Mouse (Mus musculus) midbrain, embryonic 13.5 days (tissue): ENCODE results near the gene Nuak2. TPM values are rescaled to one million over a fixed set of nuclear protein-coding genes. Genes with fewer than 3 reads are reported as not detected.

ENCODE experiments used
- ATAC-seq: fragments of 200-750 bp; cut with Nextera tagmentation; 2 replicates; pipeline ENCODE4 v1.8.0; 2017; ENCODE audit warnings: mild to moderate bottlenecking, moderate TSS enrichment, moderate library complexity
- H3K27ac ChIP-seq: fragments of 300-500 bp; sonication (generic); 2 replicates; pipeline ENCODE4 v1.5.1; 2015; ENCODE audit warnings: inconsistent platforms, mild to moderate bottlenecking, moderate library complexity
- H3K27me3 ChIP-seq: fragments of 300-500 bp; sonication (generic); 2 replicates; pipeline ENCODE4 v1.6.1; 2015; ENCODE audit warnings: mild to moderate bottlenecking, inconsistent platforms
- H3K36me3 ChIP-seq: fragments of 300-500 bp; sonication (generic); 2 replicates; pipeline ENCODE4 v1.6.1; 2015; ENCODE audit warnings: mild to moderate bottlenecking, inconsistent platforms
- H3K4me1 ChIP-seq: fragments of 300-500 bp; sonication (generic); replicated peaks from 2 replicates; pipeline ENCODE4 v1.6.1; 2015; ENCODE audit warnings: inconsistent platforms
- H3K4me2 ChIP-seq: fragments of 300-500 bp; sonication (generic); replicated peaks from 2 replicates; pipeline ENCODE4 v1.6.1; 2015; ENCODE audit warnings: moderate library complexity, mild to moderate bottlenecking, inconsistent platforms
- H3K4me3 ChIP-seq: fragments of 300-500 bp; sonication (generic); replicated peaks from 2 replicates; pipeline ENCODE4 v1.5.1; 2015; ENCODE audit warnings: mild to moderate bottlenecking, inconsistent platforms
- H3K9ac ChIP-seq: fragments of 300-500 bp; sonication (generic); replicated peaks from 2 replicates; pipeline ENCODE4 v1.6.1; 2015; ENCODE audit warnings: mild to moderate bottlenecking, inconsistent platforms
- H3K9me3 ChIP-seq: fragments of 300-500 bp; sonication (generic); 2 replicates; pipeline ENCODE4 v1.6.1; 2016; ENCODE audit warnings: mild to moderate bottlenecking, inconsistent platforms
- WGBS: fragments of 180-500 bp; shearing (Covaris S2); methylation state at CpG from one replicate; pipeline ENCODE4 v1.1.7; 2015; 5-methylcytosine and 5-hydroxymethylcytosine counted together
- polyA plus RNA-seq: library from polyadenylated mRNA; unstranded; fragments of >200 nt; fragmentation: Nextera tagmentation; extraction: Ambion mirVana; gene quantifications from 2 replicates; pipeline ENCODE4 v1.2.1, GENCODE M21; 2015

The Nuak2 gene
- polyA plus RNA-seq, 1 experiment from 2014 or later: 56.3 TPM

DNA sequence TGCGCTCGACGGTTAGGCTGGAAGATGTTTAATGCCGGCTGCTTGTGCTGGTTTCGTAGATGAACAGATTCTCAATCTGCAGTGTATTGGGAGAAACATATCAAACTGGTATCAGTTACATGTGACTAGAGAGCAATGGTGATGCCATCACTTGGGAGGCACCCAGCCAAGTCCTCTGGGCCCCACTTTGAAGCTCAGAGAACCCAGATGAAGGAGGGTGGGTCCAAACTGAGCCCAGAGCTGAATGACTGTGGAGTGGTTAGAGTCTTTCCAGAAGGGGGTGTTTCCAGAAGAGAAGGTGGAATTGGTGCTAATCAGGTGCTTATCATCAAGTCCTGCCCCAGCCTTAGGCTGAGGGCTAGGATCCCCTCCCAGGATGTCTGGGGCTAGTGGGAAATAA, 14.7 kb upstream of the Nuak2 start:
- no peak for ATAC-seq
- Histone ChIP-seq H3K27me3 (peaks cover 11% of the 10 kb centered on the region; the same call in 1 of the 2 replicates), H3K36me3 (no peaks in the 10 kb centered on the region), H3K4me2 (peak overlapping the region; percentile 98), H3K4me1 (peaks cover 66% of the 10 kb centered on the region), H3K9me3 (no peaks in the 10 kb centered on the region), H3K27ac (no peak overlapping the region), H3K9ac (no peak overlapping the region), H3K4me3 (no peak overlapping the region)
- WGBS: 88% methylated on average over 5 of the region's 5 CpGs

DNA sequence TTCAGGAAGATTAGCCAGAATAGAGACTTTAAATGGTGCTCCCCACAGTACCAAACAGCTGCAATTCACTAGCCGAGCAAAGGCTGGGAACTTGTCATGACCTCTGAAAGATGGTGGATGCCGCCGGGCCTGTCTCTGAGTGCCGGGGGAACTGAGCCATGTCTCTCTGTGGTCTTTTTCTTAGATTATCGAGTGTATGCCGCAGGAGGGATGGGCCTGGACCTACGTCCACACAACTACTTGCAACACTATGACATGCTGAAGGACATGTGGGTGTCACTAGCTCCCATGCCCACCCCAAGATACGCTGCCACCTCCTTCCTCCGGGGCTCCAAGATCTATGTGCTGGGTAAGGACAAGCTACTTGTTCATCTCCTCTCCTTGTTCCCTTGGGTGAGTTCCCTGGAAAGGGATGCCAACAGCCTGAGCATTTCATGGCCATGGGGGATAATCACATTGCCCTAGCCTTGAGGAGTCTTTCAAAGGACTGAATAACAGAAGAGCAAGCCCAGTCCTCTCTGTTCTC, 13.5 kb upstream of the Nuak2 start:
- Histone ChIP-seq H3K4me3 (no peak overlapping the region), H3K4me2 (peak overlapping the region; percentile 98; the same call in 1 of the 2 replicates), H3K9ac (no peak overlapping the region), H3K27ac (no peak overlapping the region), H3K9me3 (no peaks in the 10 kb centered on the region), H3K36me3 (no peaks in the 10 kb centered on the region), H3K4me1 (peaks cover 60% of the 10 kb centered on the region), H3K27me3 (peaks cover 13% of the 10 kb centered on the region; the same call in 1 of the 2 replicates)
- 90% methylated on average over 9 of the region's 9 CpGs for WGBS
- ATAC-seq: no peak

DNA sequence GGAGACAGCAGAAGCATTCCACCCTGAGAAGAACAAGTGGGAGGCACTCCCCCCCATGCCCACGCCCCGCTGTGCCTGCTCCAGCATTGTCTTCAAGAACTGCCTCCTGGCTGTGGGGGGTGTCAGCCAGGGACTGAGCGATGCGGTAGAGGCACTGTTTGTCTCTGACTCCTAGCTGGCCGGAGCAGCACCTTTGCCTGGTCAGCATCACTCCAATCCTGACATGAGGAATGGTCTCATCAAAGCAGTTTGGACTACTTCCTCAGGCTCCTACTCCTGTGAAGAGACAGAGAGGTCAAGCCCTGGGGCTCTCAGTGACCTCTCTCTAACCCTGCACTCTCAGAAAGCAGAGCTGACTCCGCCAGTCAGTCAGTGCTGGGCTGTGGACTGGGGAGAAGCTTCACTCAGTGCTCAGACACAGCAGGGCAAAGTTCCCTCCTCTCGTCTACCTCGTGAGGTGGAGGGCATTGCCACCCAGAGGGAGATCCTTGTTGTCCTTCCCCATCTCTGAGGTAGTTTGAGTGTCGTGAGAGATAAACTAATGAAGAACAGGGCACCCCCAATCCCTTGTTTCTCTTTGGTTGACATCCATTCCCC, 11.2 kb upstream of the Nuak2 start:
- no peak overlapping the region for H3K4me3 ChIP-seq
- no peak overlapping the region for H3K27ac ChIP-seq
- H3K4me2 ChIP-seq: no peak overlapping the region
- WGBS: 52% methylated on average over 9 of the region's 9 CpGs
- peaks cover 11% of the 10 kb centered on the region; the same call in 1 of the 2 replicates for H3K27me3 ChIP-seq
- ATAC-seq: no peak
- H3K36me3 ChIP-seq: no peaks in the 10 kb centered on the region
- peaks cover 39% of the 10 kb centered on the region for H3K4me1 ChIP-seq
- H3K9ac ChIP-seq: no peak overlapping the region
- H3K9me3 ChIP-seq: no peaks in the 10 kb centered on the region

DNA sequence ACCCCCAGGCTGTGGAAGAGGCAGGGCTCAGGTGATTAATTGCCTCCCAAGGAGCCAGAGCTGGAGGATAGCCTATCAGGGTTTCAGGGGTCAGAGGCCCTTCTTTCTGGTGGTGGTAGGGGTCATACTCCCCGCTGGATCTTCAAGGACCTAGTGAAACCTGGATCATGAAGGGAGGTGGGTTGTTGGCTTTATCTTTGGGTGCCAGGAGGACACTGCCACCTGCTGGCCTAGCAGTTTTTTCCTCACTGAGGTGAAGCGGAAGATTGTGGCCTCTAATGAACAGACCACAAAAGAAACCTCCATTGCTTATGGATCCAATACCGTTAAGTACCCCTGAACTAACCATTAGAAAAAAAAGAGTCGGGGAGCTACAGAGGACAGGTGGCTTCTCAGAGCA, 9.8 kb upstream of the Nuak2 start:
- H3K9ac ChIP-seq: no peak overlapping the region
- H3K4me1 ChIP-seq: peaks cover 27% of the 10 kb centered on the region
- no peak overlapping the region for H3K4me3 ChIP-seq

GRCm38 (mm10) chr1:132306808-132307207, 9.1 kb upstream of the Nuak2 start:
- WGBS: 23% methylated on average over 4 of the region's 4 CpGs
- ATAC-seq: no peak; the same call in 1 of the 2 replicates
- Histone ChIP-seq H3K4me3 (no peak overlapping the region), H3K36me3 (no peaks in the 10 kb centered on the region), H3K9ac (no peak overlapping the region), H3K27me3 (peaks cover 8% of the 10 kb centered on the region; the same call in 1 of the 2 replicates), H3K4me1 (peaks cover 21% of the 10 kb centered on the region), H3K4me2 (no peak overlapping the region), H3K27ac (no peak overlapping the region), H3K9me3 (no peaks in the 10 kb centered on the region)

More for the DNA sequence above, 9.8 kb upstream of the Nuak2 start:
- no peak overlapping the region for H3K4me2 ChIP-seq
- 42% methylated on average over 4 of the region's 4 CpGs for WGBS
- no peak; the same call in 1 of the 2 replicates for ATAC-seq
- no peak overlapping the region for H3K27ac ChIP-seq
- H3K27me3 ChIP-seq: peaks cover 10% of the 10 kb centered on the region; the same call in 1 of the 2 replicates
- no peaks in the 10 kb centered on the region for H3K36me3 ChIP-seq
- H3K9me3 ChIP-seq: no peaks in the 10 kb centered on the region

DNA sequence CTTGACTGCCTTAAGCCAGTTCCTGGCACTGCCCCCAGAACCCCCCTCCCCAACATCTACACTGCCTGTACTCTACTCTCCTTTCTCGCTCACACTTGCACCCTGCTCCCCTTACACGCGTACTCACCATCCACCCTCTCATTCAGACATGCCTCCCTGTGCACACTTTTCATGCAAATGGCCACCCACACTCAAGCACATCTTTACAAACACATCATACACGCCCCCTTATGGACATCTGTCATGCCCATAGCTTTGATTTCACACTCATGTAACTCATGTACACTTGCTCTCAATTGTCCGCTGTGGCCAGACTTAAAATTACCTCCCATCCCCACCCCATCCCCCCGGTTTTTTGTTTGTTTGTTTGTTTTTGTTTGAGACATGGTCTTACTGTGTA, 8.0 kb upstream of the Nuak2 start:
- 84% methylated on average over 6 of the region's 6 CpGs for whole genome bisulfite sequencing
- Histone ChIP-seq H3K4me2 (no peak overlapping the region), H3K9ac (no peak overlapping the region), H3K4me1 (peaks cover 10% of the 10 kb centered on the region), H3K4me3 (no peak overlapping the region), H3K27ac (no peak overlapping the region), H3K9me3 (no peaks in the 10 kb centered on the region), H3K27me3 (0 out of 2 replicates have a peak, but pooled peaks cover 8% of the 10 kb centered on the region), H3K36me3 (no peaks in the 10 kb centered on the region)
- ATAC-seq: no peak

GRCm38 (mm10) chr1:132308674-132309073, 7.3 kb upstream of the Nuak2 start:
- no peaks in the 10 kb centered on the region for H3K9me3 ChIP-seq
- ATAC-seq: no peak
- H3K27me3 ChIP-seq: 0 out of 2 replicates have a peak, but pooled peaks cover 8% of the 10 kb centered on the region
- WGBS: 91% methylated on average over 7 of the region's 7 CpGs
- H3K4me2 ChIP-seq: no peak overlapping the region
- no peak overlapping the region for H3K27ac ChIP-seq
- no peak overlapping the region for H3K9ac ChIP-seq
- H3K36me3 ChIP-seq: no peaks in the 10 kb centered on the region
- peaks cover 3% of the 10 kb centered on the region for H3K4me1 ChIP-seq
- no peak overlapping the region for H3K4me3 ChIP-seq

DNA sequence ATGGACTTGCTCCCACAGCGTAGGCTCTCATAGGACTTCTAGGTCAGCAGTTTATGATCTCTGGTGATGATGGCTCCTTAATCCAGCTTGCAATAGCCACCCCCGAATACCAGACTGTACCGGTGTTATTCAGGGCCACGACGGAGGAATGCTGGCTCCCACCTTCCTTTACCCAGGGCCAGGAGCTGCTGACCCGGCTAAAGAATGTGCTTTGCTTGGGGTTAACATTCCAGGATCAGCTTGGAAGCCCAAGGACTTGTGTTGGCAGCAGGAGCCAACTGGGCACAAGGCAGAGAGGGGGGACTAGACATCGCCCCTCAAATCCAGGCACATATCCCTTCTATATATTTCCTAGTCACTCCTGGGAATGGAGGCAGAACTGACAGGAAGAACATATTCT, 5.2 kb upstream of the Nuak2 start:
- WGBS: 66% methylated on average over 7 of the region's 7 CpGs
- Histone ChIP-seq H3K4me3 (no peak overlapping the region), H3K4me1 (peaks cover 5% of the 10 kb centered on the region), H3K36me3 (no peaks in the 10 kb centered on the region), H3K9ac (no peak overlapping the region), H3K9me3 (no peaks in the 10 kb centered on the region), H3K27me3 (peaks cover 11% of the 10 kb centered on the region; the same call in 1 of the 2 replicates), H3K4me2 (no peak overlapping the region), H3K27ac (no peak overlapping the region)
- ATAC-seq: no peak

DNA sequence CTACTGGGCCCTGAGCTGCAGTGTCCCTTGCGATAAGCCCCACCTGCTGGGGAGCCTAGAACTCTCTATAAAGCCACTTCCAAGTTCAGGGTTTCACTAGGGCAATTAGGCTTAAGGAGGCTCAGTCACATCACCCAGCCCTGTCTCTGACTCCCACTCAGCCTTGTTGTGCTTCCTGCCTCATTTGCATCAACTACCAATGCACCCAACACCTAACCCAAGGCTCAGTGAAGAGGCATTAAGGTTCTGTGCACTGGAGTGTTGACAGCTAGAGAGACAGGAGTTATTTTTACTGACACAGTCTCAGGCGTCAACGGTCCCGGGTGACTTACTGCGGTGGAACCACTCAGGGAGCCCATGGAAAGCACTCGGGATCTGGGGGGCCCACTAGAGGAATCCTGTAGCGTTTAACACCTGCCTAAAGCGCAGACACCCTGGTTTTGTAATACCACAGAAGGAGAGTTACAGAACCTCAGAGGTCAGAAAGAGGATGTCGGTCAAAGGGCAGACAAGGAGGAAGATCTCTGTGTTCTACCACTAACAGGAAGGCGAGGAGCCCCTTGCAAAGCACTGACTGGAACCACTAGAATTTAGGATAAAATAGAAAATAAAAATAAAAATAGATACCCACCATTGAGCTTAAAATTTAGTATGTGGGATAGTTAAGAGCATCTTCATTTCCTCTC, 4.6 kb upstream of the Nuak2 start:
- Histone ChIP-seq H3K36me3 (no peaks in the 10 kb centered on the region), H3K27ac (no peak overlapping the region), H3K27me3 (peaks cover 11% of the 10 kb centered on the region; the same call in 1 of the 2 replicates), H3K4me3 (no peak overlapping the region), H3K4me2 (no peak overlapping the region), H3K9ac (no peak overlapping the region), H3K4me1 (peaks cover 6% of the 10 kb centered on the region), H3K9me3 (no peaks in the 10 kb centered on the region)
- 81% methylated on average over 10 of the region's 10 CpGs for WGBS
- ATAC-seq: no peak

- WGBS: 64% methylated on average over 2 of the region's 2 CpGs
- Histone ChIP-seq H3K36me3 (no peaks in the 10 kb centered on the region), H3K4me3 (no peak overlapping the region), H3K27me3 (peaks cover 9% of the 10 kb centered on the region; the same call in 1 of the 2 replicates), H3K27ac (no peak overlapping the region), H3K4me2 (no peak overlapping the region), H3K9me3 (no peaks in the 10 kb centered on the region), H3K9ac (no peak overlapping the region), H3K4me1 (peaks cover 13% of the 10 kb centered on the region)
- no peak for ATAC-seq
Observed at GRCm38 (mm10) chr1:132312043-132312442, 3.9 kb upstream of the Nuak2 start.

DNA sequence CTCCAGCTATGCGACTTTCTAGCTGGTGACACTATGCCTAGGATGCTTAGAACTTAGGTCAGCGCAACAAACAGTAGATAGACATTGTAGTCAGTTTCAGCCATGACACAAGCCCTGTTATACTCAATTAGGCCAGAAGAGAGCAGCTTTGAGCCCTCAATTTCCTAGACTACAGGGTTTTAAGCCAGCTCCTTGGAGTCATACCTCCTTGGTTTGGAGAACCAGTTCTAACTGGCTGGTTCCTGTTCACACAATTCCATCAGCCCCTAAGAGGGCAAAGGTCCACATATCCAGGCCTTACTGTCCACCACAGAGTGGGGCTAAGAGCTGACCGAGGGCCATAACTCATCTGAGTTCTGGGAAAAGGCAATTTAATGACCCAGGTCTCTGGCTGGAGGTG, 3.2 kb upstream of the Nuak2 start:
- peaks cover 19% of the 10 kb centered on the region for H3K4me1 ChIP-seq
- H3K4me3 ChIP-seq: no peak overlapping the region
- no peaks in the 10 kb centered on the region for H3K36me3 ChIP-seq
- ATAC-seq: 0 out of 2 replicates have a peak, but pooled peaks have one; percentile 14
- 54% methylated on average over 3 of the region's 3 CpGs for WGBS
- peaks cover 9% of the 10 kb centered on the region; the same call in 1 of the 2 replicates for H3K27me3 ChIP-seq
- H3K4me2 ChIP-seq: no peak overlapping the region
- no peak overlapping the region for H3K27ac ChIP-seq
- no peak overlapping the region for H3K9ac ChIP-seq
- H3K9me3 ChIP-seq: no peaks in the 10 kb centered on the region

DNA sequence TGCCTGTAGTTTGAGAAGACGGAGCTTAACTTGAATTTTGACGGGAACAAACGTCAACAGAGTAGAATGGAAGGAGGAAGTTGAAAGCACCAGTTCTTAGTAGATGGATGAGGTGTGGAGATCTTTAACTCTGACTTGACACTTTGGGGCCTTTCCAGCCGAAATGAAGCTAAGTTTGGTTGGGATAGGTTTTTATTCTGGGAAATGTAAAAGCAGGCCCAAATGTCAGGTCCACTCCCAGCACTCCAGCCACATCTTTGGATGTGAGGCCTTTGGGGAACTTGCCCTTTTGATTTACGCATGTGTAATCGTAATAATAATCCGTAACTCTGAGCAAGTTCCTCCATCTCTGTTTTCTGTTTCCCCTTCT, 684 bp downstream of the Nuak2 start:
- WGBS: 6% methylated on average over 7 of the region's 7 CpGs
- H3K4me3 ChIP-seq: peak overlapping the region; percentile 90
- H3K27me3 ChIP-seq: peaks cover 6% of the 10 kb centered on the region; the same call in 1 of the 2 replicates
- H3K4me2 ChIP-seq: peak overlapping the region; percentile 78
- no peaks in the 10 kb centered on the region for H3K36me3 ChIP-seq
- ATAC-seq: no peak
- peak overlapping the region; percentile 94 for H3K9ac ChIP-seq
- peak overlapping the region; percentile 98 for H3K27ac ChIP-seq
- H3K9me3 ChIP-seq: no peaks in the 10 kb centered on the region
- peaks cover 58% of the 10 kb centered on the region for H3K4me1 ChIP-seq
